Mouse (Mus musculus): ENCODE results near the gene Ppm1m. TPM values are rescaled to one million over a fixed set of nuclear protein-coding genes. Genes with fewer than 3 reads are reported as not detected.

Gene Ppm1m
- total and polyA plus RNA-seq, 2 experiments from 2014 or later: 18.5 to 23.3 TPM

DNA sequence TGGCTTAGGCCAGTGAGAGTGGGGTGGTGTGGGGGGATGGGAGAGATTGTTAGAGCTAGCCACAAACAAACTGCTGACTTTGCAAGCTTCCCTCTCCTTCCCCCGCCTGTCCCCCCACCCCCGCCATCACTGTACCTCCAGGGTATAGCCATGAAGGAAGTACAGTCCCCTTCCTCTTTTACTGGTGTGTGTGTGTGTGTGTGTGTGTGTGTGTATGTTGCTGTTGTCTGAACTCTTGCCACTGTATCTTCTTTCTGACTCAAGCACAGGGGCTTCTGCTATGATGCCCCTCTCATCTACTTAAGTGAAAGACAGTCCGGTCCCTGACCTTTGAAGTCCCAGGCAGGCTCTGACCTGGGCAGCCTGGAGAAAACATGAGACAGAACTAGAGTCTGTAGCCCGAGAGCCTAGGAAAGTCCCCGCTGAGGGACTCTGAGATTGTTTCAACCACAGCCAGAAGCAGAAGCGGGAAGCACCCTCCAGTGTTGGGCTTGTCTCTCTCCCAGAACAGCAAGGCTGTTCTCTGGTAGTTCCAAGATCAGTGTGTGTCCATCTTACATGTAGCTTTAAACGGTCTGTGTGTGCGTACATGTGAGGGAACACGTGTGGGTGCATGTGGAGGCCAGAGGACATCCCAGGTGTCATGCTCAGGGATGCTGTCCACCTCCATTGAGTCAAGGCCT, 30.6 kb upstream of the Ppm1m start:
- ATAC-seq (no peak), DNase-seq (ENCODE audit: low spot score) (no peak)
- Histone ChIP-seq H3K36me3 (ENCODE audit: insufficient read depth, low read length) (peaks cover 18% of the 10 kb centered on the region), H3K4me3 (ENCODE audit: low read length) (no peak overlapping the region), H3K9ac (replicated peaks; ENCODE audit: low read length) (no peak overlapping the region), H3K4me1 (ENCODE audit: insufficient read depth, low read length) (peaks cover 6% of the 10 kb centered on the region; the same call in 1 of the 2 replicates), H3K27ac (no peak overlapping the region), H3K9me3 (ENCODE audit: low read length) (no peaks in the 10 kb centered on the region), H3K4me2 (ENCODE audit: low read depth, low read length) (no peak overlapping the region), H3K27me3 (ENCODE audit: insufficient read depth, low read length) (no peaks in the 10 kb centered on the region)
- WGBS: 85% methylated on average over 9 of the region's 9 CpGs
- no peak for TF ChIP-seq CTCF (IDR thresholded peaks at IDR 0.05; ENCODE audit: low read depth)

DNA sequence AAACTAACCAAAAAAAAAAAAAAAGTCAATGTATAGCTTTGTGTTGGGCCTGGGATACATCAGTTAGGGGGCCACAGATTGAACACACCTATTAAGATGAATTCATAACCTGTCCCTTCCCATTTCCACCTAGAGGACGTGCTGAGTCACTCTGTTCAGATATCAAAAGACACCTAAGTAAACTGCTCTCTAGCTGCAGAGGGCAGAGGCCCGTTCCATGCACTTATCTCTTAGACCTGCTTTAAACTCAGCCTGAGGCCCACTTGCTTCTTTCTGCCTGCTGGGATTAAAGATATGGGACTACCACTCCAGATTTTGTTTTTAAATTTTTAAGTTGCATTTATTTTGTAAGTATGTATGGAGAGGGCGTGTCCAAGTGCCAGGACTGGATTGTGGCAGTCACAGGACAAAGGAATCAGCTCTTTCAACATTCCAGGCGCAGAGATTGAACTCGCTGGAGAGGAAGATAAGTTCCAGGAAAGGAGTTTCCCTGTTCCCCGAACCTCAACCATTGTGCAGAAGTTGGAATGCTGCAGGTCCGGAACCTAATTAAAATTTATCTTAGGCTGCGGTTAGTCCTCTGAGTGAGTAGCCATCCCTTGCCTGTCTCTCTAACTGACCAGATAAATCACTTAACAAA, 28.4 kb upstream of the Ppm1m start:
- 0 out of 2 replicates have a peak, but pooled peaks cover 4% of the 10 kb centered on the region for H3K27me3 ChIP-seq (ENCODE audit: insufficient read depth, low read length)
- ATAC-seq: no peak

DNA sequence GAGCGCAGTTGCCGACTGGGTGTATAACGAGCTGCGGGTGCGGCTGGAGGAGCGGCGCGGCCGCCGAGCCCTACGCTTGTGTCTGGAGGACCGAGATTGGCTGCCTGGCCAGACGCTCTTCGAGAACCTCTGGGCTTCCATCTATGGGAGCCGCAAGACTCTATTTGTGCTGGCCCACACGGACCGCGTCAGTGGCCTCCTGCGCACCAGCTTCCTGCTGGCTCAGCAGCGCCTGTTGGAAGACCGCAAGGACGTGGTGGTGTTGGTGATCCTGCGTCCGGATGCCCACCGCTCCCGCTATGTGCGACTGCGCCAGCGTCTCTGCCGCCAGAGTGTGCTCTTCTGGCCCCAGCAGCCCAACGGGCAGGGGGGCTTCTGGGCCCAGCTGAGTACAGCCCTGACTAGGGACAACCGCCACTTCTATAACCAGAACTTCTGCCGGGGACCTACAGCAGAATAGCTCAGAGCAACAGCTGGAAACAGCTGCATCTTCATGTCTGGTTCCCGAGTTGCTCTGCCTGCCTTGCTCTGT, 26.7 kb upstream of the Ppm1m start:
- Histone ChIP-seq H3K9me3 (ENCODE audit: low read length) (no peaks in the 10 kb centered on the region), H3K36me3 (ENCODE audit: insufficient read depth, low read length) (no peaks in the 10 kb centered on the region), H3K27me3 (ENCODE audit: insufficient read depth, low read length) (0 out of 2 replicates have a peak, but pooled peaks cover 4% of the 10 kb centered on the region), H3K4me3 (ENCODE audit: low read length) (peak overlapping the region; percentile 32), H3K4me1 (ENCODE audit: insufficient read depth, low read length) (peaks cover 6% of the 10 kb centered on the region; the same call in 1 of the 2 replicates), H3K27ac (peak overlapping the region; percentile 9), H3K4me2 (ENCODE audit: low read depth, low read length) (peak overlapping the region; percentile 56), H3K9ac (replicated peaks; ENCODE audit: low read length) (peak overlapping the region; percentile 40)
- peak; percentile 78 for ATAC-seq
- 9% methylated on average over 34 of the region's 34 CpGs for WGBS
- peak; percentile 77 for DNase-seq (ENCODE audit: low spot score)
- peak; percentile 69 for TF ChIP-seq CTCF (IDR thresholded peaks at IDR 0.05; ENCODE audit: low read depth)

More for the DNA sequence above, 28.4 kb upstream of the Ppm1m start:
- Histone ChIP-seq H3K27ac (no peak overlapping the region), H3K9me3 (ENCODE audit: low read length) (no peaks in the 10 kb centered on the region), H3K36me3 (ENCODE audit: insufficient read depth, low read length) (peaks cover 4% of the 10 kb centered on the region; the same call in 1 of the 2 replicates), H3K4me2 (ENCODE audit: low read depth, low read length) (no peak overlapping the region), H3K4me3 (ENCODE audit: low read length) (no peak overlapping the region), H3K9ac (replicated peaks; ENCODE audit: low read length) (no peak overlapping the region), H3K4me1 (ENCODE audit: insufficient read depth, low read length) (peaks cover 6% of the 10 kb centered on the region; the same call in 1 of the 2 replicates)
- no peak for DNase-seq (ENCODE audit: low spot score)
- WGBS: 72% methylated on average over 8 of the region's 8 CpGs
- TF ChIP-seq CTCF (IDR thresholded peaks at IDR 0.05; ENCODE audit: low read depth): no peak

DNA sequence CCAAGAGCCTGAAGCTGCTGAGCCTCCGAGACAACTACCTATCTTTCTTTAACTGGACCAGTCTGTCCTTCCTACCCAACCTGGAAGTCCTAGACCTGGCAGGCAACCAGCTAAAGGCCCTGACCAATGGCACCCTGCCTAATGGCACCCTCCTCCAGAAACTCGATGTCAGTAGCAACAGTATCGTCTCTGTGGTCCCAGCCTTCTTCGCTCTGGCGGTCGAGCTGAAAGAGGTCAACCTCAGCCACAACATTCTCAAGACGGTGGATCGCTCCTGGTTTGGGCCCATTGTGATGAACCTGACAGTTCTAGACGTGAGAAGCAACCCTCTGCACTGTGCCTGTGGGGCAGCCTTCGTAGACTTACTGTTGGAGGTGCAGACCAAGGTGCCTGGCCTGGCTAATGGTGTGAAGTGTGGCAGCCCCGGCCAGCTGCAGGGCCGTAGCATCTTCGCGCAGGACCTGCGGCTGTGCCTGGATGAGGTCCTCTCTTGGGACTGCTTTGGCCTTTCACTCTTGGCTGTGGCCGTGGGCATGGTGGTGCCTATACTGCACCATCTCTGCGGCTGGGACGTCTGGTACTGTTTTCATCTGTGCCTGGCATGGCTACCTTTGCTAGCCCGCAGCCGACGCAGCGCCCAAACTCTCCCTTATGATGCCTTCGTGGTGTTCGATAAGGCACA, 26.1 kb upstream of the Ppm1m start:
- WGBS: 59% methylated on average over 24 of the region's 24 CpGs
- no peak for TF ChIP-seq CTCF (IDR thresholded peaks at IDR 0.05; ENCODE audit: low read depth)

DNA sequence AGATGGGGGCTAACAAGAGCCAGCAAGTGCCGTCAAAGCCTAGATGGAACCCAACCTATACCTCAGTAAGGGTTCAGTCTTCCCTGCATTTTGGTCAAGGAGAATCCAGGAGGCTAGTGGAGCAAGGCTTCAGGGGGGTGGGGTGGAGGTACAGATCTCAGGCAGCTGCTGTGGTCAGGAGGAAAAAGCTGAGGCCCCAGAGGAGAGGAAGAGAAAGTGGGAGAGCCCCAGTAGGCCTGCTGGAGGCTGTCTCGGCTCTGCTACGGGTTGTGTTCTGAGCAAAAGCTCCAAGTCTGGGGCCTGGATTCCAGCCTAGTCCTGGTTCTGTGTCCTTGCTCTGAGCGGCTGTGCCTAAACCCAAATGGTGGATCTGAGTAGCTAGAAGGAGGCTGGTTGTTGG, 23.4 kb upstream of the Ppm1m start:
- Histone ChIP-seq H3K4me3 (ENCODE audit: low read length) (no peak overlapping the region), H3K27ac (no peak overlapping the region), H3K9ac (replicated peaks; ENCODE audit: low read length) (no peak overlapping the region), H3K36me3 (ENCODE audit: insufficient read depth, low read length) (no peaks in the 10 kb centered on the region), H3K27me3 (ENCODE audit: insufficient read depth, low read length) (0 out of 2 replicates have a peak, but pooled peaks cover 4% of the 10 kb centered on the region), H3K9me3 (ENCODE audit: low read length) (no peaks in the 10 kb centered on the region), H3K4me2 (ENCODE audit: low read depth, low read length) (no peak overlapping the region), H3K4me1 (ENCODE audit: insufficient read depth, low read length) (peaks cover 6% of the 10 kb centered on the region; the same call in 1 of the 2 replicates)
- ATAC-seq: no peak
- TF ChIP-seq CTCF (IDR thresholded peaks at IDR 0.05; ENCODE audit: low read depth): no peak
- DNase-seq (ENCODE audit: low spot score): no peak
- WGBS: 82% methylated on average over 4 of the region's 4 CpGs

More for the DNA sequence above, 26.1 kb upstream of the Ppm1m start:
- peak overlapping the region; percentile 56 for H3K4me2 ChIP-seq (ENCODE audit: low read depth, low read length)
- DNase-seq (ENCODE audit: low spot score) (no peak), ATAC-seq (no peak)
- 0 out of 2 replicates have a peak, but pooled peaks cover 4% of the 10 kb centered on the region for H3K27me3 ChIP-seq (ENCODE audit: insufficient read depth, low read length)
- H3K4me3 ChIP-seq (ENCODE audit: low read length): peak overlapping the region; percentile 32
- peaks cover 6% of the 10 kb centered on the region; the same call in 1 of the 2 replicates for H3K4me1 ChIP-seq (ENCODE audit: insufficient read depth, low read length)
- H3K9ac ChIP-seq (replicated peaks; ENCODE audit: low read length): peak overlapping the region; percentile 40; the same call in 1 of the 2 replicates
- H3K27ac ChIP-seq: peak overlapping the region; percentile 9
- no peaks in the 10 kb centered on the region for H3K9me3 ChIP-seq (ENCODE audit: low read length)
- no peaks in the 10 kb centered on the region for H3K36me3 ChIP-seq (ENCODE audit: insufficient read depth, low read length)

DNA sequence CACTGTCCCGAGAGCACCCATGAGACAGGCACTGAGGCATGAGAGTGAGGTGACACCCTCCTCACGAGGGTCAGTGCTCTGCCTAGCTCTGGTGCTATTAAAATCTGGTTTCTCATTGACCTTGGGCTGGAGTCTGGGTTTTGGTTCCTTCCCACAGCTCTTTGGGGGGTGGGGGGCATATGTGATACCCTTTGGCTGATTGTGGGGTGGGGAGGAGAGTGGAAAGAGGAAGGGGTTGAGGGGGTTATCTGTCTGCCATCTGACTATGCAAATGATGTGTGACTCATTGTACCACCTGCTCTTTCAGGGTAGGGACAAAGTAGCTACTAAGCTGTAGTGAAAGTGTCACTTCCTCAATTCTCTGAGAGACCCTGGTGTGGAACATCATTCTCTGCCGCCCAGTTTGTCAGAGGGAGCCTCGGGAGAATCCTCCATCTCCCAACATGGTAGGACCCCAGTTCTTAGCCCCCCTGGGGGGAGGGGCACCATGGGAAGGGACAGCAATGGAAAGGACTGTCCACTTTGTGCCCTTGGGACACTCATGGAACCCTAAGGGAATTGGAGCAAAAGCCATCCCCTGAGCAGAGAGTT, 22.8 kb upstream of the Ppm1m start, which contains the start of gene Tlr9:
Tlr9 (plus strand) TSS at position 338 of the 591 bp plus-strand sequence.
- H3K36me3 ChIP-seq (ENCODE audit: insufficient read depth, low read length): no peaks in the 10 kb centered on the region
- H3K4me3 ChIP-seq (ENCODE audit: low read length): no peak within 1 kb of the TSS
- no peak within 1 kb of the TSS for H3K9ac ChIP-seq (replicated peaks; ENCODE audit: low read length)
- TF ChIP-seq CTCF (IDR thresholded peaks at IDR 0.05; ENCODE audit: low read depth): no peak
- no peak for ATAC-seq
- 0 out of 2 replicates have a peak, but pooled peaks cover 4% of the 10 kb centered on the region for H3K27me3 ChIP-seq (ENCODE audit: insufficient read depth, low read length)
- H3K4me2 ChIP-seq (ENCODE audit: low read depth, low read length): no peak within 1 kb of the TSS
- 72% methylated on average over 4 of the region's 4 CpGs for WGBS
- no peaks in the 10 kb centered on the region for H3K9me3 ChIP-seq (ENCODE audit: low read length)
- DNase-seq (ENCODE audit: low spot score): no peak
- H3K4me1 ChIP-seq (ENCODE audit: insufficient read depth, low read length): peaks cover 6% of the 10 kb centered on the region; the same call in 1 of the 2 replicates
- H3K27ac ChIP-seq: no peak within 1 kb of the TSS

All from hindbrain, postnatal 0 days (tissue).